Mouse (Mus musculus): ENCODE data around the gene Rilp.
"Not testable (repeated sequence)": the region's sequence is repeated elsewhere in the genome, so short reads cannot be mapped to it uniquely, and the experiment has no call there.

Gene Rilp

GRCm38 (mm10) chr11:75534286-75535033 is 24.6 kb downstream of the Rilp start:
- DNase-seq = no peak

- peak; percentile 61 for DNase-seq
Observed at GRCm38 (mm10) chr11:75535106-75535795, 25.4 kb downstream of the Rilp start.

GRCm38 (mm10) chr11:75536255-75537024 is 26.5 kb downstream of the Rilp start:
- no peak for DNase-seq

GRCm38 (mm10) chr11:75537025-75537414 is 27.1 kb downstream of the Rilp start:
- no peak for DNase-seq

- DNase-seq = no peak
Observed at GRCm38 (mm10) chr11:75537491-75538183, 27.7 kb downstream of the Rilp start.

GRCm38 (mm10) chr11:75538184-75538969 is 28.5 kb downstream of the Rilp start:
- no peak for DNase-seq

GRCm38 (mm10) chr11:75538970-75539299 is 29.0 kb downstream of the Rilp start:
- no peak for DNase-seq

GRCm38 (mm10) chr11:75540209-75540608 is 30.3 kb downstream of the Rilp start:
- DNase-seq = no peak

- no peak for DNase-seq
Observed at GRCm38 (mm10) chr11:75540710-75541581, 31.1 kb downstream of the Rilp start.

- DNase-seq = no peak
Observed at GRCm38 (mm10) chr11:75544713-75545112, 34.8 kb downstream of the Rilp start.

- no peak for DNase-seq
Observed at GRCm38 (mm10) chr11:75546057-75546456, 36.2 kb downstream of the Rilp start.

GRCm38 (mm10) chr11:75549658-75550111 is 39.8 kb downstream of the Rilp start:
- DNase-seq = peak; percentile 50

- DNase-seq = no peak
Observed at GRCm38 (mm10) chr11:75550200-75550946, 40.5 kb downstream of the Rilp start.

GRCm38 (mm10) chr11:75551321-75551720 is 41.4 kb downstream of the Rilp start:
- DNase-seq = peak; percentile 55

GRCm38 (mm10) chr11:75551961-75552441 is 42.1 kb downstream of the Rilp start:
- DNase-seq = no peak

GRCm38 (mm10) chr11:75552906-75553482 is 43.1 kb downstream of the Rilp start:
- DNase-seq = no peak

GRCm38 (mm10) chr11:75556006-75556405 is 46.1 kb downstream of the Rilp start:
- DNase-seq = not testable (repeated sequence)

- DNase-seq = no peak
Observed at GRCm38 (mm10) chr11:75557142-75557541, 47.2 kb downstream of the Rilp start.

- no peak for DNase-seq
Observed at GRCm38 (mm10) chr11:75558101-75558500, 48.2 kb downstream of the Rilp start.
